Comparison of ENCODE assay signal across 7 mouse cellular contexts in the genomic region with DNA sequence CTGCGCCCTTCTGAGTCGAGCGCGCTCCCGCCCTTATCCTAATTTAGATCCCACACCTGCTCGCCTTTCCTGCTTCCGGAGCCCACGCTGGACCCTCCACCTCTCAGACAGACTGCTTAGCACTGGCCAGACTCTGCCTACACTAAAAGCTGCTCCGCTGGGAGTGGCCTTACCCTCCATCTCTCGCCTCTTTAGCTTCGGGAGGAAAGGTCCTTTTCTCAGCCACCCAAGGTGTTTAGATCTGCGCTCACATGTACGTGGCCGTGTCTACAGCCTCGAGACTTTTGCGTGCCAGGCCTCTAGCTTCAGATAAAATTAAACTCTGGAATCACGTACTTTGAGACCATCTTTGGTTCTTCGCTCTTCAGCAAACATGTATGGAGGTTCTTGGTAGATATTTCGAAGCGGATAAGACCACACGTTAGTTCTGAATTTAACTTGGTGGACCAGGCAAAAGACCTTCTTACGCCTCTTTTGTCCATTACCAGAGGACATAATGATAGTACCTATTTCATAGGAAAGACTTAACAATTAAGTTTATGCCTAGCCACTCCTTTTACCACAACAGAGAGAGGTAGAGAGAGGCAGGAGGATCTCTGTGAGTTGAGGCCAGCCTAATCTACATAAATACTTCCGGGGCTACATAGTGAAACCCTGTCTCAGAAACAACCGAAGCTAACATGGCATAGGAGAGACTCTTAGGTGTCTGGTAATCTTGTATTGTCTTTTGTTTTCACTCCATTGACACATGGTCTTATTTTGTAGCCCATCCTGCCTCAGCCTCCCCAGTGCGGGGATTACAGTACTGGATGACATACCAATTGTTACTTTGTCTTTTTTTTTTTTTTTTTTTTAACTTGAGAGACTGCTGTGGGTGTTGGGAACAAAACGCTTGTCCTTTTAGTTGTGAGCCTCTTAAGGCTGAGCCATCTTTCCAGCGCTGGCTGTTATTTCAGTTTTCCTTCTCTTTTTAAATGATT. TPM values are rescaled to one million over a fixed set of nuclear protein-coding genes. Genes with fewer than 3 reads are reported as not detected.
A peak's percentile ranks its signal among the peaks of the same experiment; 100 is the strongest.
DNase-seq lines count a peak whose midpoint lies in the region; ATAC-seq and TF ChIP-seq lines count a peak whose summit lies in the region.

No protein-coding gene starts in this region.

- no peak for TF ChIP-seq POLR2A in testis, adult 2 months (IDR thresholded peaks at IDR 0.05; ENCODE audit: control insufficient read depth, low read depth, low read length)

- H3K9me3 ChIP-seq in embryonic facial prominence, embryonic 14.5 days (ENCODE audit: control insufficient read depth, low read length): no peaks in the 10 kb centered on the region
- no peaks in the 10 kb centered on the region for H3K9me3 ChIP-seq in intestine, embryonic 16.5 days (ENCODE audit: control insufficient read depth, low read length)
- H3K9me3 ChIP-seq in neural tube, embryonic 14.5 days (ENCODE audit: control insufficient read depth, low read length): no peaks in the 10 kb centered on the region

- H3K9ac ChIP-seq in embryonic facial prominence, embryonic 14.5 days (ENCODE audit: low read depth, low read length): peak overlapping the region; percentile 77
- peak overlapping the region; percentile 87 for H3K9ac ChIP-seq in intestine, embryonic 16.5 days (ENCODE audit: low read depth, low read length)
- H3K9ac ChIP-seq in neural tube, embryonic 14.5 days (replicated peaks; ENCODE audit: low read depth, low read length): peak overlapping the region; percentile 93

- H3K27me3 ChIP-seq in testis, adult 2 months (ENCODE audit: control insufficient read depth, insufficient read depth, low read length): no peaks in the 10 kb centered on the region
- H3K27me3 ChIP-seq in embryonic facial prominence, embryonic 14.5 days (replicated peaks; ENCODE audit: control insufficient read depth, insufficient read depth, low read length): no peaks in the 10 kb centered on the region
- H3K27me3 ChIP-seq in intestine, embryonic 16.5 days (replicated peaks; ENCODE audit: control insufficient read depth, insufficient read depth, low read length): no peaks in the 10 kb centered on the region
- no peaks in the 10 kb centered on the region for H3K27me3 ChIP-seq in neural tube, embryonic 14.5 days (ENCODE audit: control insufficient read depth, insufficient read depth, low read length)

- WGBS in embryonic facial prominence, embryonic 14.5 days: 31% methylated on average over 23 of the region's 27 CpGs
- WGBS in intestine, embryonic 16.5 days: 24% methylated on average over 27 of the region's 27 CpGs
- WGBS in neural tube, embryonic 14.5 days: 26% methylated on average over 27 of the region's 27 CpGs

- no peaks in the 10 kb centered on the region for H3K36me3 ChIP-seq in testis, adult 2 months (ENCODE audit: control insufficient read depth, insufficient read depth, low read length)
- H3K36me3 ChIP-seq in embryonic facial prominence, embryonic 14.5 days (ENCODE audit: control insufficient read depth, insufficient read depth, low read length): peaks cover 16% of the 10 kb centered on the region
- no peaks in the 10 kb centered on the region for H3K36me3 ChIP-seq in intestine, embryonic 16.5 days (ENCODE audit: control insufficient read depth, insufficient read depth, low read length)
- H3K36me3 ChIP-seq in neural tube, embryonic 14.5 days (ENCODE audit: control insufficient read depth, insufficient read depth, low read length): peaks cover 9% of the 10 kb centered on the region

- H3K4me1 ChIP-seq in testis, adult 2 months (ENCODE audit: control insufficient read depth, insufficient read depth, low read length): peaks cover 16% of the 10 kb centered on the region
- peaks cover 12% of the 10 kb centered on the region; the same call in 1 of the 2 replicates for H3K4me1 ChIP-seq in embryonic facial prominence, embryonic 14.5 days (ENCODE audit: control insufficient read depth, insufficient read depth, low read length)
- peaks cover 11% of the 10 kb centered on the region for H3K4me1 ChIP-seq in intestine, embryonic 16.5 days (ENCODE audit: control insufficient read depth, insufficient read depth, low read length)
- H3K4me1 ChIP-seq in neural tube, embryonic 14.5 days (ENCODE audit: control insufficient read depth, insufficient read depth, low read length): peaks cover 9% of the 10 kb centered on the region

- peak overlapping the region; percentile 85 for H3K4me2 ChIP-seq in embryonic facial prominence, embryonic 14.5 days (ENCODE audit: low read depth, low read length)
- H3K4me2 ChIP-seq in intestine, embryonic 16.5 days (ENCODE audit: low read depth, low read length): peak overlapping the region; percentile 79
- peak overlapping the region; percentile 84 for H3K4me2 ChIP-seq in neural tube, embryonic 14.5 days (ENCODE audit: low read depth, low read length)

- TF ChIP-seq CTCF in testis, adult 2 months (IDR thresholded peaks at IDR 0.05; ENCODE audit: control insufficient read depth, insufficient read depth, insufficient replicate concordance, low read depth, low read length): no peak

- intact Hi-C loops in gastrocnemius, postnatal 14 days (cut with DNase I; ENCODE audit: low total_unique reads): no loop called here

- peak overlapping the region; percentile 60 for H3K27ac ChIP-seq in testis, adult 2 months (ENCODE audit: control insufficient read depth, insufficient read depth, low read depth, low read length)
- peak overlapping the region; percentile 99 for H3K27ac ChIP-seq in embryonic facial prominence, embryonic 14.5 days (replicated peaks; ENCODE audit: low read depth, low read length)
- H3K27ac ChIP-seq in intestine, embryonic 16.5 days (ENCODE audit: low read length): peak overlapping the region; percentile 99
- H3K27ac ChIP-seq in neural tube, embryonic 14.5 days (ENCODE audit: low read depth, low read length): peak overlapping the region; percentile 99

- ATAC-seq in embryonic facial prominence, embryonic 14.5 days (ENCODE audit: low read depth): peak; percentile 5
- no peak; the same call in 1 of the 2 replicates for ATAC-seq in intestine, embryonic 16.5 days
- peak; percentile 23; the same call in 1 of the 2 replicates for ATAC-seq in neural tube, embryonic 14.5 days (ENCODE audit: low read depth)

- no peak for DNase-seq in testis, postnatal 10 days (ENCODE audit: low spot score)
- DNase-seq in embryonic facial prominence, embryonic 14.5 days (ENCODE audit: low spot score): no peak
- no peak for DNase-seq in gastrocnemius, postnatal 14 days
- no peak for DNase-seq in retina, postnatal 1 day

- peak overlapping the region; percentile 75 for H3K4me3 ChIP-seq in testis, adult 2 months (ENCODE audit: control insufficient read depth, low read depth, low read length)
- peak overlapping the region; percentile 81 for H3K4me3 ChIP-seq in embryonic facial prominence, embryonic 14.5 days (ENCODE audit: low read depth, low read length)
- peak overlapping the region; percentile 89 for H3K4me3 ChIP-seq in intestine, embryonic 16.5 days (ENCODE audit: low read length)
- H3K4me3 ChIP-seq in neural tube, embryonic 14.5 days (ENCODE audit: low read depth, low read length): peak overlapping the region; percentile 90

RNA-seq across cellular contexts. Expression of a gene that starts 1.4 kb away (rescaled TPM):
- polyA plus RNA-seq in testis, adult 2 months (2012; rRNA removed): 16.8 and 17.8 TPM in 2 replicates
- polyA plus RNA-seq in embryonic facial prominence, embryonic 14.5 days (2014; fragmentation: Nextera tagmentation; extraction: Ambion mirVana): 19.5 and 20.8 TPM in 2 replicates
- polyA plus RNA-seq in intestine, embryonic 16.5 days (2015; fragmentation: Nextera tagmentation; extraction: Ambion mirVana): 8.8 and 9.0 TPM in 2 replicates
- polyA plus RNA-seq in neural tube, embryonic 14.5 days (2014; fragmentation: Nextera tagmentation; extraction: Ambion mirVana): 36.5 and 36.7 TPM in 2 replicates
- 10 to 100 TPM; 15.9 to 17.5 TPM for total RNA-seq in gastrocnemius, postnatal 14 days (2021)

RNA-seq across cellular contexts. Expression of a gene that starts 13.1 kb away (rescaled TPM):
- 32.6 and 35.2 TPM in 2 replicates for polyA plus RNA-seq in testis, adult 2 months (2012; rRNA removed)
- polyA plus RNA-seq in embryonic facial prominence, embryonic 14.5 days (2014; fragmentation: Nextera tagmentation; extraction: Ambion mirVana): 49.8 and 55.9 TPM in 2 replicates
- polyA plus RNA-seq in intestine, embryonic 16.5 days (2015; fragmentation: Nextera tagmentation; extraction: Ambion mirVana): 52.0 and 54.3 TPM in 2 replicates
- 86.9 and 88.6 TPM in 2 replicates for polyA plus RNA-seq in neural tube, embryonic 14.5 days (2014; fragmentation: Nextera tagmentation; extraction: Ambion mirVana)
- total RNA-seq in gastrocnemius, postnatal 14 days (2021): 10 to 100 TPM; 14.8 to 14.9 TPM

RNA-seq across cellular contexts. Expression of a gene that starts 21.7 kb away (rescaled TPM):
- 8.6 and 8.9 TPM in 2 replicates for polyA plus RNA-seq in testis, adult 2 months (2012; rRNA removed)
- polyA plus RNA-seq in embryonic facial prominence, embryonic 14.5 days (2014; fragmentation: Nextera tagmentation; extraction: Ambion mirVana): 73.3 and 83.9 TPM in 2 replicates
- 65.5 and 66.0 TPM in 2 replicates for polyA plus RNA-seq in intestine, embryonic 16.5 days (2015; fragmentation: Nextera tagmentation; extraction: Ambion mirVana)
- polyA plus RNA-seq in neural tube, embryonic 14.5 days (2014; fragmentation: Nextera tagmentation; extraction: Ambion mirVana): 70.3 and 81.9 TPM in 2 replicates
- total RNA-seq in gastrocnemius, postnatal 14 days (2021): 10 to 100 TPM; 38.2 to 45.5 TPM

RNA-seq across cellular contexts. Expression of a gene that starts 29.3 kb away (rescaled TPM):
- polyA plus RNA-seq in testis, adult 2 months (2012; rRNA removed): 0.10 and 0.11 TPM in 2 replicates
- polyA plus RNA-seq in embryonic facial prominence, embryonic 14.5 days (2014; fragmentation: Nextera tagmentation; extraction: Ambion mirVana): 0.25 and 0.33 TPM in 2 replicates
- polyA plus RNA-seq in intestine, embryonic 16.5 days (2015; fragmentation: Nextera tagmentation; extraction: Ambion mirVana): 0.05 TPM in 2 replicates
- polyA plus RNA-seq in neural tube, embryonic 14.5 days (2014; fragmentation: Nextera tagmentation; extraction: Ambion mirVana): 0.12 and 0.23 TPM in 2 replicates
- 10 to 100 TPM; 58.9 to 61.2 TPM for total RNA-seq in gastrocnemius, postnatal 14 days (2021)

RNA-seq across cellular contexts. Expression of a gene that starts 49.2 kb away (rescaled TPM):
- polyA plus RNA-seq in testis, adult 2 months (2012; rRNA removed): 31.8 and 48.5 TPM in 2 replicates
- polyA plus RNA-seq in embryonic facial prominence, embryonic 14.5 days (2014; fragmentation: Nextera tagmentation; extraction: Ambion mirVana): 11.7 and 12.6 TPM in 2 replicates
- polyA plus RNA-seq in intestine, embryonic 16.5 days (2015; fragmentation: Nextera tagmentation; extraction: Ambion mirVana): 12.4 and 15.9 TPM in 2 replicates
- 1.4 and 1.5 TPM in 2 replicates for polyA plus RNA-seq in neural tube, embryonic 14.5 days (2014; fragmentation: Nextera tagmentation; extraction: Ambion mirVana)
- total RNA-seq in gastrocnemius, postnatal 14 days (2021): under 1 TPM; 0.11 to 0.47 TPM
